Mouse (Mus musculus) hindbrain, embryonic 11.5 days (tissue): ENCODE results near the gene Psmg4. TPM values are rescaled to one million over a fixed set of nuclear protein-coding genes. Genes with fewer than 3 reads are reported as not detected.
A peak's percentile ranks its signal among the peaks of the same experiment; 100 is the strongest.

Experiments used
- ATAC-seq: fragments of 200-750 bp; cut with Nextera tagmentation; 2 replicates; pipeline ENCODE4 v1.8.0; 2017; ENCODE audit warnings: mild to moderate bottlenecking, moderate TSS enrichment, moderate library complexity; ENCODE audit not compliant: low FRiP score
- DNase-seq: peaks from one replicate; pipeline ENCODE4 v3.0.0-alpha.2; 2015; ENCODE audit warnings: low spot score
- H3K27ac ChIP-seq: fragments of 300-500 bp; sonication (generic); 2 replicates; pipeline ENCODE4 v1.5.1; 2014; ENCODE audit warnings: mild to moderate bottlenecking, low read depth, low read length
- H3K27me3 ChIP-seq: fragments of 300-500 bp; sonication (generic); 2 replicates; pipeline ENCODE4 v1.6.1; 2014; ENCODE audit warnings: mild to moderate bottlenecking, low read length, moderate library complexity, mixed read lengths; ENCODE audit not compliant: control insufficient read depth, insufficient read depth
- H3K36me3 ChIP-seq: fragments of 300-500 bp; sonication (generic); 2 replicates; pipeline ENCODE4 v1.6.1; 2014; ENCODE audit warnings: mild to moderate bottlenecking, low read length, moderate library complexity, mixed read lengths; ENCODE audit not compliant: control insufficient read depth, insufficient read depth
- H3K4me1 ChIP-seq: fragments of 300-500 bp; sonication (generic); replicated peaks from 2 replicates; pipeline ENCODE4 v1.6.1; 2014; ENCODE audit warnings: low read length, mixed read lengths; ENCODE audit not compliant: control insufficient read depth, insufficient read depth
- H3K4me2 ChIP-seq: fragments of 300-500 bp; sonication (generic); replicated peaks from 2 replicates; pipeline ENCODE4 v1.6.1; 2014; ENCODE audit warnings: mild to moderate bottlenecking, low read depth, low read length
- H3K4me3 ChIP-seq: fragments of 300-500 bp; sonication (generic); 2 replicates; pipeline ENCODE4 v1.5.1; 2014; ENCODE audit warnings: low read depth, low read length
- H3K9ac ChIP-seq: fragments of 300-500 bp; sonication (generic); 2 replicates; pipeline ENCODE4 v1.6.1; 2014; ENCODE audit warnings: low read depth, low read length
- H3K9me3 ChIP-seq: fragments of 300-500 bp; sonication (generic); 2 replicates; pipeline ENCODE4 v1.6.1; 2016; ENCODE audit warnings: low read length; ENCODE audit not compliant: control insufficient read depth
- WGBS: fragments of 180-500 bp; shearing (Covaris S2); extraction: QIAGEN DNeasy Blood & Tissue Kit; methylation state at CpG from one replicate; pipeline ENCODE4 v1.1.7; 2014; 5-methylcytosine and 5-hydroxymethylcytosine counted together
- polyA plus RNA-seq: library from polyadenylated mRNA; unstranded; fragments of >200 nt; fragmentation: Nextera tagmentation; extraction: Ambion mirVana; gene quantifications from 2 replicates; pipeline ENCODE4 v1.2.1, GENCODE M21; 2014

The Psmg4 gene
- polyA plus RNA-seq, 1 experiment from 2014 or later: 92.0 TPM

- Histone ChIP-seq H3K27ac (no peak overlapping the region), H3K4me3 (no peak overlapping the region), H3K27me3 (no peaks in the 10 kb centered on the region), H3K36me3 (no peaks in the 10 kb centered on the region), H3K9me3 (no peaks in the 10 kb centered on the region), H3K9ac (no peak overlapping the region), H3K4me1 (no peaks in the 10 kb centered on the region), H3K4me2 (no peak overlapping the region)
- WGBS: 11% methylated on average over 1 of the region's 1 CpGs
- DNase-seq (no peak), ATAC-seq (peak; percentile 22; the same call in 1 of the 2 replicates)
Measured at GRCm38 (mm10) chr13:34226940-34227339, 64.2 kb downstream of the Psmg4 start.

Other genes starting within 250 kb of the Psmg4 start
- 21.6 and 23.4 TPM in 2 replicates for gene Nqo2, start 198.3 kb upstream of the Psmg4 start, polyA plus RNA-seq
- gene Ripk1, start 160.6 kb upstream of the Psmg4 start, polyA plus RNA-seq: 8.9 and 10.1 TPM in 2 replicates
- 36.1 and 38.7 TPM in 2 replicates for gene Serpinb6a, start 160.2 kb upstream of the Psmg4 start, polyA plus RNA-seq
- 30.3 and 31.1 TPM in 2 replicates for gene Bphl, start 125.4 kb upstream of the Psmg4 start, polyA plus RNA-seq
- gene Tubb2a, start 85.0 kb upstream of the Psmg4 start, polyA plus RNA-seq: 422 and 447 TPM in 2 replicates
- gene Tubb2b, start 32.5 kb upstream of the Psmg4 start, polyA plus RNA-seq: 318 and 341 TPM in 2 replicates
- 9.6 and 11.9 TPM in 2 replicates for gene Slc22a23, start 182.2 kb downstream of the Psmg4 start, polyA plus RNA-seq